Mouse (Mus musculus) gastrocnemius, postnatal 36 days (tissue): ENCODE measurements around the gene Tiam2. TPM values are rescaled to one million over a fixed set of nuclear protein-coding genes. Genes with fewer than 3 reads are reported as not detected.

ENCODE experiments used
- DNase-seq, 2 experiments: peaks; one replicate each; pipeline ENCODE4 v3.0.0; 2022
- intact Hi-C: fragments of 180-260 bp; cut with DNase I; formaldehyde crosslinking; loops from one replicate; pipeline ENCODE4 v1.15.1; 2025
- long read RNA-seq, 2 experiments: library from polyadenylated mRNA; stranded (forward); transcript quantifications; one replicate each; pipeline ENCODE4 v2.0.0; 2021
- total RNA-seq, 2 experiments: library from RNA; stranded (reverse); gene quantifications; 2 replicates each; pipeline ENCODE4 v1.2.3; 2021

The Tiam2 gene
- 1 to 10 TPM; 3.0 TPM for total RNA-seq
- long read RNA-seq, experiment 1, partial matches to known transcripts, result 1 of 3 reads
- long read RNA-seq, experiment 1, other reads (novel, unspliced or antisense), result 2 of 3 reads
- long read RNA-seq, experiment 2, partial matches to known transcripts, result 0 of 2 reads
- long read RNA-seq, experiment 2, other reads (novel, unspliced or antisense), result 2 of 2 reads

DNA sequence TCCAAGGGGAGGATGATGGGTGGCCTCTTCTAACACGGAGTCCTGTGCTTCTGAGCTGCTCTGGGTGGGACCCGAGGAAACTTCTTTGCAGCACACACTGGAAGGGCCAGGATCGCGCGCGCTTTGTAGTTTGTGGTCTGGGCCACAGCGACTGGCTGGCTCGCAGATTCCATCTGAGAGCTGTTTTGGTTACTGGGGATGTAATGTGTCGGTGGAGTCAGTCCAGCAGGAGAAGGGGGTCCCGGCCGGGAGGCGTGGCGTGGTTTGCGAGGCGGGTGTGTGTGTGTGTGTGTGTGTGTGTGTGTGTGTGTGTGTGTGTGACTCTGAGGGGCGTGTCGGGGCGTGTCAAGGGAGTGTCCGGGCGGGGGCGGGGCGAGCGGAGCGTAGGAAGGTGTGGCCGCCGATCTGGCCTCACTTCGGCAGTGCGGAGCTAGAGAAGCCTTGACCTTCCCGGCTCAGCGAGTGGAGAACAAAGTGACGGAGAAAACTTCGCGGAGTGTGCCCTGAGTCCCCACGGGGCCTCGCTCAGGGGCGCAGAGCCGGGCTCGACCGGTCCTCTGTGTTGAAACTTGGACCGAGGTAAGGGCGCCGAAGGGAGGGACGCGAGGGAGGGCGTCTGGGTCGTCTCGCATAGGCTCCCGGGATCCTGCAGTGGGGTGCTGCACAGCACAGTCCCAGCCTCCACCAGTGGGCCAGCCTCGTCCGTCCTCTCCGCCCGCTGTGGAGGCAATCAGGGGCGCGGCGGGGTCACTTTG lies at the start of gene Tiam2:
Tiam2 (plus strand) TSS at position 426 of the 755 bp plus-strand sequence.
- intact Hi-C loops, result no loop called here
- DNase-seq, result peak; percentile 11 to 23

- no peak for DNase-seq
- intact Hi-C loops, result no loop called here
Observed at GRCm38 (mm10) chr17:3280321-3280720, 46.1 kb upstream of the Tiam2 start.

DNA sequence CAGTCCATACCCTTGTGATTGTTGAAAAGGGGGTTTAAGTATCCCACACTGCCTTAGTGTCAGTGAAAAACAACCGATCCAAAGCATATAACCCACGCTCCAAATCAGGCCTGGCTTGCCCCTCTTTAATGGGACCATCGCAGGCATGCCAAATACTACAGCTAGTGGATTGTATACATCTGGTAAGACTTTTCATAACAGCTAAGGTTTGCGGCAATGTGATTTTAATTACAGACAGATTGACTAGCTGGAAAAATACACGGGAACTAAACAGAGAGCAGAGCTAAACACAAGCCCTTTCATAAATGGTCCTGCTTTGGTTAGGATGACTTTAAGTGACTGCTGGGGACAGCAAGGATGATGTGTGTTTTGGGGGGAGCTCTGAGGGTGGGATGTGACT lies 44.4 kb upstream of the Tiam2 start:
- DNase-seq, result no peak
- intact Hi-C loops, result no loop called here

GRCm38 (mm10) chr17:3285030-3285671 lies 41.2 kb upstream of the Tiam2 start:
- DNase-seq, result no peak

DNA sequence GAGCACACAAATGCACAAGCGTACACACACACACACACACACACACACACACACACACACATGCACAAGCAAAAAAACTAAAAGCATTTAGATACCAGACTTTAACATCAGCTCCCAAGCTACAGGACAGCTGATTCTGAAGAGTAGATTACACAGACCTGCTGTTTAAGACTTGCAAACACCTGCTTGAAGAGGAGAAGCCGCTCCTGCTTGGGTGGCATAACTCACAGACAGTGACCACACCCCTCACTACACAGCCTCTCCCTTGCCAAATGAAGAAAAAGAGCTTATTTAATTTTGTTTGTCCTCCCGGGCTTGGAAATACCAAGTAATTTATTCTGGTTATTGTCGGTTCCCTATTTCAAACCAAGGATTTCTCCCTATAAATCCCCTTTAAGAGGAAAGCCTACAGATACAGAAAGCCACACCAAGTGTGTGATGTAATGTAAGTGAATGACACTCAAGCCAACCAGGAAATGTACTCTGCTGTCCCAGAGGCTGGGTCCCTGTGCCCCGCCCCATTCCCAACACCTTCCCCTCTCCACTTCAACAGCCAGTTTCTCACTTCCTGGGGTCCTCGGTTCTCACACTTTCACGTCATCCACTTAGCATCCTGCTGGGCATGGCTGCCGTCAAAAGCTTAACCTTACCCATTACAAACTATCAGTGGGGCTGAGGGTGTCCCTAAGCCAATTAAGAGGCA lies 40.1 kb upstream of the Tiam2 start:
- DNase-seq, result no peak
- intact Hi-C loops, result no loop called here

More at GRCm38 (mm10) chr17:3285030-3285671, 41.2 kb upstream of the Tiam2 start:
- intact Hi-C loops, result no loop called here

- intact Hi-C loops, result no loop called here
- DNase-seq, result peak; percentile 20 to 48
Observed at GRCm38 (mm10) chr17:3288341-3288740, 38.0 kb upstream of the Tiam2 start.

DNA sequence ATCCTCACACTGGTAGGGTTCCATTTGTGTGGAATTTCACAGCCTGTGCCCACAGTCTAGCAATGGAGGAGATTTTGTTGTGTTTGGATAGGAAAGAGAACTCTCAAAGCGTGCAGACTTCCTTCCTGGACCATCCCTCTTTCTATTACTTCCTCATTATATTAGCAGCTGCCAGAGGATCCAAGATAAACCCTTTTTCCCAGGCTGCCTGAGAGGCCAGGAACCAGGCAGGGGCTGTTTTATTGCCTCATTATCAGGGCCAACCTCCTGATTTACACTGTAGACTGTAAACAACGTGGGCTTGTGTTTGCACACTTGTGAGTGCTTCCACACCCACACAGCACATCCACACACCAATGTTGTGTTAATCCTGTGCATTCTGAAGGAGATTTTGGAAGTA lies 31.3 kb upstream of the Tiam2 start:
- no peak for DNase-seq
- intact Hi-C loops, result no loop called here

DNA sequence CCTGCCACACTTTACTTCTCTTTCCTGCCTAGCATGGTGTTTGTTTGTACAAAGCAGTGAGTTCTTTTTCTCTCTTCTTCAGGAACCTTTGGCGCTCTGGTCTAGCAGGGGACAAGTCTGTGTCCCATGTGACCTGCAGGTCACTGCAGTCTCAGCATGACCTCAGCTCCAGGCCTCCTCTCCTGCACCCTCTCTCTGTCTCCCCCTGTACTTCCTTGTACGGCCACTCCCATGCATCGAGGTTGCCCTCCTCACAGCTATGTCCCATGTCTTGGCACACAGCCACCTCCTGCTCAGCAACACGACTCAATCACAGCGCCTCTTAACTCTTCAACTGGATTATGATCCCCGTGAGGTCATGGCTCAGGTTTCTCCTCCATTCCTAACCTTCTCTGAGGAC lies 26.9 kb upstream of the Tiam2 start:
- intact Hi-C loops, result no loop called here
- no peak for DNase-seq

- no peak for DNase-seq
- intact Hi-C loops, result no loop called here
Observed at GRCm38 (mm10) chr17:3305926-3306325, 20.4 kb upstream of the Tiam2 start.

- peak; percentile 49 to 55 for DNase-seq
Observed at GRCm38 (mm10) chr17:3313711-3314624, 12.4 kb upstream of the Tiam2 start.

GRCm38 (mm10) chr17:3314625-3315020 lies 11.8 kb upstream of the Tiam2 start:
- intact Hi-C loops, result no loop called here
- no peak for DNase-seq

More at GRCm38 (mm10) chr17:3313711-3314624, 12.4 kb upstream of the Tiam2 start:
- intact Hi-C loops, result no loop called here

DNA sequence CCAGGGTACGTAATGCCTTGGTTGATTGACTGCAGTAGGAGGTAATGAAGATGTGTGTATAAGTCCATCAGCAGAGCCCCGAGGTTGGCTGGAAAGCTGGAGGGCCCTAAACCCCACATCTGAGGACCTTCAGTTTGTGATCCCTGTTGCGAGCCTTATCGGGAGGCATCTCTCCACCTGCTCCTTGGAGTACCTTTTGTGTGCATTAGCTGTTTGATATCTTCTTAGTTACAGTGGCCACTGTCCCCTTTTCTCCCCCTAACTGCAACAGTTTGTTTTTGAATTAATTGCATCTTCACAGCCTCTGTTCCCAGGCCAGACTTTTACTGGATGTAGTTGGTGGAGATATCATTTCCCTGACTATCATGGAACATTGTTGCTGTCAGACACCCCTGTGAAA lies 10.8 kb upstream of the Tiam2 start:
- intact Hi-C loops, result no loop called here
- DNase-seq, result no peak

DNA sequence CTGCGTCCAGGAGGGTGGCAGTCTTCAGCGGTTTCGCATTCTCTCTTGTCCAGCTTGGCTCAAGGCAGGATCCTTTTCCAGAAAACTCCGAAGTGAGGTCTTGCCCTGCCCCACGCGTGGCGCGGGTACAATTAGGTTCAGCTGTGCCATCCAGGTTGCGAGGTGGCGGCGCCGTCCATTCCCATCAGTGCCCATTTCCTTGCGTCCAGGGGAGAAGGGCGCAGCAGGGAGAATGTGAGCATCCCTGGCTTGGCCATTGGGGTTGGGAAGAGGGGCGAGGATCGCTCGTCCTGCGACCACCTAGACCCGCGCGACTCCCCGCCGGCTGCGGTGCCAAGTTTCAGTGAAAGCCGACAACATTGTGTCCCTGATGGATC lies 518 bp downstream of the Tiam2 start:
- DNase-seq, result no peak
- intact Hi-C loops, result no loop called here

DNA sequence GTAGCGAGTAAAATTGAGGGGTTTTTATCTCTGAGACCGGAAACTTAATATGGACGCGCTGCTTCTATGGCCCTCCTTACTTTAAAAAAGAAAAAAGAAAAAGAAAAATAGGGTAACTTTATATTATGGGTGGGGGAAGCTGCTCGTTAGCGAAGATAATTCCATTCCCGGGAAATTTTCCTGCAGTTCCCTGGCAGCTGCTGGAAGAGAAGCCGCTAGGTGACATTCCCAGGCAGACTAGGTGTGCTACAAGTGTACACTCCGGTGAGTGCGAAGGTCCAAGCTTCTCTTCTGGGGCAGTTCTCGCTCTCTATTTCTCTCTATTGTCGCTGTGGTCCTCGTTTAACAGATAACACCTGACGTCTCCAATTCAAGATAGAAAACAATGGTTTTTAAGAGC lies 962 bp downstream of the Tiam2 start:
- DNase-seq, result no peak
- intact Hi-C loops, result no loop called here

- no peak for DNase-seq
- intact Hi-C loops, result no loop called here
Observed at GRCm38 (mm10) chr17:3328820-3329219, 2.4 kb downstream of the Tiam2 start.

- intact Hi-C loops, result no loop called here
- no peak for DNase-seq
Observed at GRCm38 (mm10) chr17:3329429-3329828, 3.1 kb downstream of the Tiam2 start.

- intact Hi-C loops, result no loop called here
- DNase-seq, result peak; percentile 39 to 47
Observed at GRCm38 (mm10) chr17:3331721-3332461, 5.5 kb downstream of the Tiam2 start.

DNA sequence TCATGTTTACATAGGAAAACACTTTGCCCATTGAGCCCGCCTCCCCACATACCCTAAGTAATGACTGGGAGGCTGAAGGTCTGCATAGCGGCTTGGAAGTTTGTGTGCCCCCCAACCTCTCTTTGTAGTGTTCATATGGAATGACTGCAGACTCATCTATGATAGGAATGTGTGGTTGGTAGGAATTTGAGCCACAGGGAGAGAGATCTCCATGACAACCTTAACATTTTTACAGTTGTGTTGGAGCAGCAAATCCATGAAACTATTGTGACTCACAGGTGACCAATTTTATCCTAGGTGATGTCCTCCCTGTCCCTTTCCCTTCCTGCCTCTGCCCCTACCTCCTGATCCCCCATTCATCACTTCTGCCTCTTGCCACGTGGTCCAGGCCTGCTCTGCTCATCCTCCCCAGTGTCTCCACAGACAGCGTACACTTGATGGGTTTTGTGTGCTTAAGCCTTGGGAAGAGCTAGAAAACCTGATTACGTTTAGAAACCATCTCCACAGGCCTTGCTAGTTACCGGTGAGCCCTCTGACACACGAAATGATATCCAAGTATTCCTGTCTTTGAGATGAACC lies 9.9 kb downstream of the Tiam2 start:
- DNase-seq, result no peak
- intact Hi-C loops, result no loop called here

- intact Hi-C loops, result no loop called here
- DNase-seq, result no peak
Observed at GRCm38 (mm10) chr17:3336887-3337524, 10.6 kb downstream of the Tiam2 start.
